Mouse (Mus musculus): Measurements from ENCODE around the gene Unc45b.

- no peak for TF ChIP-seq POLR2A (IDR thresholded peaks at IDR 0.05; ENCODE audit: control insufficient read depth, low read depth, low read length)
- TF ChIP-seq CTCF (IDR thresholded peaks at IDR 0.05; ENCODE audit: control insufficient read depth, insufficient read depth, insufficient replicate concordance, low read depth, low read length): no peak
These were observed 43.3 kb upstream of the Unc45b start for GRCm38 (mm10) chr11:82866850-82867564.

Data from testis, adult 2 months (tissue).